Mouse (Mus musculus) neural tube, embryonic 10.5 days (tissue): ENCODE measurements around the gene Siah1a.

Experiments
- DNase-seq: peaks from one replicate; pipeline ENCODE4 v3.0.0-alpha.2; 2017; ENCODE audit warnings: low spot score; ENCODE audit errors: extremely low spot score

Gene Siah1a

GRCm38 (mm10) chr8:86744313-86745220 lies 1.2 kb downstream of the Siah1a start:
- DNase-seq = no peak

GRCm38 (mm10) chr8:86742605-86743345 lies 3.0 kb downstream of the Siah1a start:
- no peak for DNase-seq

GRCm38 (mm10) chr8:86741627-86742026 lies 4.1 kb downstream of the Siah1a start:
- DNase-seq = no peak

GRCm38 (mm10) chr8:86740899-86741298 lies 4.8 kb downstream of the Siah1a start:
- no peak for DNase-seq

- DNase-seq = no peak
Measured at GRCm38 (mm10) chr8:86735446-86736111, 10.2 kb downstream of the Siah1a start.

- no peak for DNase-seq
Measured at GRCm38 (mm10) chr8:86734954-86735353, 10.8 kb downstream of the Siah1a start.

GRCm38 (mm10) chr8:86734171-86734570 lies 11.6 kb downstream of the Siah1a start:
- no peak for DNase-seq

- DNase-seq = no peak
Measured at GRCm38 (mm10) chr8:86730860-86731259, 14.9 kb downstream of the Siah1a start.

GRCm38 (mm10) chr8:86730303-86730702 lies 15.4 kb downstream of the Siah1a start:
- DNase-seq = no peak

- DNase-seq = no peak
Measured at GRCm38 (mm10) chr8:86728224-86728950, 17.3 kb downstream of the Siah1a start.

GRCm38 (mm10) chr8:86726959-86727358 lies 18.8 kb downstream of the Siah1a start:
- DNase-seq = no peak

- no peak for DNase-seq
Measured at GRCm38 (mm10) chr8:86721490-86721889, 24.2 kb downstream of the Siah1a start.

GRCm38 (mm10) chr8:86720756-86721459 lies 24.8 kb downstream of the Siah1a start:
- no peak for DNase-seq

- no peak for DNase-seq
Measured at GRCm38 (mm10) chr8:86719368-86719767, 26.4 kb downstream of the Siah1a start.

- no peak for DNase-seq
Measured at GRCm38 (mm10) chr8:86718332-86718994, 27.3 kb downstream of the Siah1a start.

- DNase-seq = peak; percentile 45
Measured at GRCm38 (mm10) chr8:86713407-86714188, 32.1 kb downstream of the Siah1a start.

- DNase-seq = no peak
Measured at GRCm38 (mm10) chr8:86712594-86712993, 33.1 kb downstream of the Siah1a start.

- no peak for DNase-seq
Measured at GRCm38 (mm10) chr8:86707873-86708272, 37.9 kb downstream of the Siah1a start.

GRCm38 (mm10) chr8:86706756-86707155 lies 39.0 kb downstream of the Siah1a start:
- no peak for DNase-seq
